Mouse (Mus musculus) hindbrain, embryonic 10.5 days (tissue): Measurements from ENCODE around the gene Samd4b. TPM values are rescaled to one million over a fixed set of nuclear protein-coding genes. Genes with fewer than 3 reads are reported as not detected.

Experiments used
- DNase-seq: peaks from one replicate; pipeline ENCODE4 v3.0.0-alpha.2; 2017; ENCODE audit warnings: low spot score
- H3K27ac ChIP-seq: fragments of 300-500 bp; sonication (generic); 2 replicates; pipeline ENCODE4 v1.5.1; 2016; ENCODE audit warnings: mild to moderate bottlenecking, moderate library complexity
- H3K27me3 ChIP-seq: fragments of 300-500 bp; sonication (generic); 2 replicates; pipeline ENCODE4 v1.6.1; 2016; ENCODE audit warnings: mild to moderate bottlenecking; ENCODE audit not compliant: poor library complexity, insufficient read depth, severe bottlenecking
- H3K36me3 ChIP-seq: fragments of 300-500 bp; sonication (generic); 2 replicates; pipeline ENCODE4 v1.6.1; 2016; ENCODE audit warnings: mild to moderate bottlenecking, moderate library complexity
- H3K4me1 ChIP-seq: fragments of 300-500 bp; sonication (generic); replicated peaks from 2 replicates; pipeline ENCODE4 v1.6.1; 2016; ENCODE audit warnings: mild to moderate bottlenecking
- H3K4me3 ChIP-seq: fragments of 300-500 bp; sonication (generic); 2 replicates; pipeline ENCODE4 v1.5.1; 2016; ENCODE audit warnings: mild to moderate bottlenecking, moderate library complexity
- H3K9me3 ChIP-seq: fragments of 300-500 bp; sonication (generic); 2 replicates; pipeline ENCODE4 v1.6.1; 2016; ENCODE audit warnings: mild to moderate bottlenecking, moderate library complexity
- WGBS: fragments of 180-500 bp; shearing (Covaris S2); methylation state at CpG from one replicate; pipeline ENCODE4 v1.1.7; 2016; 5-methylcytosine and 5-hydroxymethylcytosine counted together
- polyA plus RNA-seq: library from polyadenylated mRNA; unstranded; fragments of >200 nt; fragmentation: Nextera tagmentation; extraction: Ambion mirVana; gene quantifications from 2 replicates; pipeline ENCODE4 v1.2.1, GENCODE M21; 2016

Gene Samd4b
- polyA plus RNA-seq, 1 experiment from 2014 or later = 44.0 TPM

- peak; percentile 59 for DNase-seq
- H3K36me3 ChIP-seq = peaks cover 70% of the 10 kb centered on the region
Measured at GRCm38 (mm10) chr7:28568253-28568652, 29.7 kb downstream of the Samd4b start.

DNA sequence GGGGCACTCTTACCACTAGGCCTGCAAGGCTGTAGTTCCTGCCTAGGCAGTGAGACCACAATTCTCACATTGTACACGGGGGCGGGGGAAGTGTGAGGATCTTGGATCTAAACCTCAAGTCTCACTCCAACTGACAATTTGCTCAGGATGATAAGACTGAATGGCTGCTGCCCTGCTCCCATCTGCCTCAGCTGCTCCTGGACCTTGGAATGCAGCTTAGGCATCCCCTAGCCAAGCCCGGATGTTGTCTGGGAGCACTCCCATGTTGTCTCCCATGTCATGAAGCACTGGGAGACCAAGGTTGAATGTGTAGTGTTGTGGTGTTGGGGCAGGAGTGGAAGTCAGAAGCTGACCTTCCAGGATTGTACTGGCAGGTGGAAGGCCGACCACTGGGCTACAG is 30.4 kb downstream of the Samd4b start:
- Histone ChIP-seq H3K9me3 (no peaks in the 10 kb centered on the region), H3K27me3 (no peaks in the 10 kb centered on the region), H3K4me1 (peaks cover 31% of the 10 kb centered on the region), H3K27ac (no peak overlapping the region), H3K36me3 (peaks cover 77% of the 10 kb centered on the region), H3K4me3 (no peak overlapping the region)
- DNase-seq = no peak
- 91% methylated on average over 4 of the region's 4 CpGs for WGBS

More at GRCm38 (mm10) chr7:28568253-28568652, 29.7 kb downstream of the Samd4b start:
- H3K4me1 ChIP-seq = peaks cover 37% of the 10 kb centered on the region
- no peak overlapping the region for H3K27ac ChIP-seq
- no peaks in the 10 kb centered on the region for H3K9me3 ChIP-seq
- H3K27me3 ChIP-seq = no peaks in the 10 kb centered on the region
- H3K4me3 ChIP-seq = no peak overlapping the region

DNA sequence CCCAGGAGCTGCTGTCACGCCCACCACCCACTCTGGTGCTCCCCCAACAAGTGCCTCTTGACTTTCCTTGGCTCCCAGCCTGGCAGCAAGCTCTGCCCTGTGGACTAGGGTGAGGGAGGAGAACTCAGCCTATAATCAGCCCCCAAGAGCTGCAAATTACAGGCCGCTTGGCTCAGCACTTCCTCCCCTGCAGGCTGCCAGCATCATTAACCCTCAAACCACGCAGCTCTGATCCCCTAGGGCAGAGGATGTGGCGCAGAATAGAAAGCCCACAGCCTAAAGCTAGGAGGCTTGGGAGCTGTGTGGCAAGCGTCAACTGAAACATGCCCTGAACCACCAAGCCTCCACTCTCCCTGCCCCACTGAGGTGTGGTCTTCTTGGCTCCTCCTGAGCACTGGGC is 32.5 kb downstream of the Samd4b start:
- no peaks in the 10 kb centered on the region for H3K9me3 ChIP-seq
- WGBS = 83% methylated on average over 5 of the region's 5 CpGs
- H3K4me3 ChIP-seq = no peak overlapping the region
- H3K27ac ChIP-seq = no peak overlapping the region
- no peaks in the 10 kb centered on the region for H3K27me3 ChIP-seq
- H3K4me1 ChIP-seq = peaks cover 10% of the 10 kb centered on the region
- peaks cover 95% of the 10 kb centered on the region for H3K36me3 ChIP-seq
- DNase-seq = no peak

DNA sequence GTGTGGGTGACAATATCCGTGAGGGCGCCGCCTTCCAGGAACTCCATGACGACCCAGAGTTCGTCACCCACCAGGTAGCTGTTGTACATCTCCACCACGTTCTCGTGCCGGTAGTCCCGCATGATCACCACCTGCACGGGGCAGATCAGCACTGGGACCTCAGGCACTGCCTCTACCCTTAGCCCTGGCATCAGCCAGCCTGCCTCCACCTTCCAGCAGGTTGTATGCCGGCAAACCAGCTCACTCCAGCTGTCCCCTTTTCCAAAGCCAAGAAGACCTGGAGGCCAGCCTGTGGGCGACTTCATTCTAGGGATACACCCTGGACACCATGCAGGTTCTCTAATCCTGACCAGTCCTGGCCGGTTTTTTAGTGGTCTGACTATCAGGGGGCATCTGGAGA is 35.0 kb downstream of the Samd4b start:
- Histone ChIP-seq H3K36me3 (peaks cover 96% of the 10 kb centered on the region), H3K27ac (no peak overlapping the region), H3K9me3 (no peaks in the 10 kb centered on the region), H3K27me3 (no peaks in the 10 kb centered on the region), H3K4me3 (no peak overlapping the region), H3K4me1 (peaks cover 15% of the 10 kb centered on the region; the same call in 1 of the 2 replicates)
- 95% methylated on average over 13 of the region's 13 CpGs for WGBS
- no peak for DNase-seq

DNA sequence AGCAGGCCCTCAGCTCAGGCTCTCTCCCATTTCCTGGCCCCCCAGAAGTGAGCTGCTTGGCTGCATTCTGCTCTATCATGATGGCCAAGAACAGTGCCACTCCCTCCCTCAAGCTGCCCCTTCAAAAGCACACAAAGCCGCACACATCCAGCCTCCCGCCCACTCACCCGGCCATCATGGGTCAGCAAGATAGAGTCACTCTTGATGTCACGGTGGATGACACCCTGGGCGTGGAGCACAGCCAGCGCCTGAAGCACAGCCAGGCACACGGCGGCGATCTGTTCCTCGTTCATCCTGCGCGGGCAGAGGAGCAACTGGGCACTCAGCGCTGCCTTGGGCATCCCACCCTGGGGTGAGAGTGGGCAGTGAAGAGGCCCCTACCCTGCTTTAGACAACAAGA is 35.6 kb downstream of the Samd4b start:
- Histone ChIP-seq H3K27me3 (no peaks in the 10 kb centered on the region), H3K4me3 (no peak overlapping the region), H3K36me3 (peaks cover 94% of the 10 kb centered on the region), H3K27ac (no peak overlapping the region), H3K4me1 (peaks cover 15% of the 10 kb centered on the region; the same call in 1 of the 2 replicates), H3K9me3 (no peaks in the 10 kb centered on the region)
- no peak for DNase-seq
- 87% methylated on average over 13 of the region's 13 CpGs for WGBS

- WGBS = 86% methylated on average over 11 of the region's 11 CpGs
- Histone ChIP-seq H3K4me1 (peaks cover 15% of the 10 kb centered on the region; the same call in 1 of the 2 replicates), H3K27ac (no peak overlapping the region), H3K9me3 (no peaks in the 10 kb centered on the region), H3K36me3 (peaks cover 90% of the 10 kb centered on the region), H3K27me3 (no peaks in the 10 kb centered on the region), H3K4me3 (no peak overlapping the region)
- DNase-seq = no peak
Measured at GRCm38 (mm10) chr7:28561967-28562366, 36.0 kb downstream of the Samd4b start.

GRCm38 (mm10) chr7:28560856-28561255 is 37.1 kb downstream of the Samd4b start:
- H3K27me3 ChIP-seq = no peaks in the 10 kb centered on the region
- H3K4me3 ChIP-seq = no peak overlapping the region
- 93% methylated on average over 10 of the region's 10 CpGs for WGBS
- peaks cover 22% of the 10 kb centered on the region for H3K4me1 ChIP-seq
- H3K9me3 ChIP-seq = no peaks in the 10 kb centered on the region
- H3K27ac ChIP-seq = no peak overlapping the region
- no peak for DNase-seq
- H3K36me3 ChIP-seq = peaks cover 79% of the 10 kb centered on the region

DNA sequence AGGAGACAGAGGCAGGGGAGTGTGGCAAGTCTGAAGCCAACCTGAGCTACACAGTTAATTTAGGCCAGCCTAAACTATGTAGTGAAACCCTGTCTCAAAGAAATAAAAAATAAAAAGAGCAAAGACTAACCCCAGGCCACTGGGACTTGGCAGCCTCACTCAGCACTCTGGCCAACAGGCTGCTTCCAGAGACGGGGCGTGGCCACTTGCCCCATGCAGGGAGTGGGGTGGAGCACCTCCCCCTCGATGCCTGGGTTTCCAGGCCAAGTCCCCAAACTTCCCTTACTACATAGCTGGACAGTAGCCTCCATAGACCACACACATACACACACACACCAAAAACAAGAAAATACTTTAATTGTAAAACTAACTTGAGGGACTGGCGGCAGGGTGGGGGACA is 39.5 kb downstream of the Samd4b start:
- H3K27me3 ChIP-seq = no peaks in the 10 kb centered on the region
- H3K36me3 ChIP-seq = peaks cover 55% of the 10 kb centered on the region
- no peaks in the 10 kb centered on the region for H3K9me3 ChIP-seq
- 60% methylated on average over 4 of the region's 4 CpGs for WGBS
- peaks cover 23% of the 10 kb centered on the region for H3K4me1 ChIP-seq
- H3K27ac ChIP-seq = no peak overlapping the region
- DNase-seq = no peak
- no peak overlapping the region for H3K4me3 ChIP-seq

- Histone ChIP-seq H3K36me3 (peaks cover 47% of the 10 kb centered on the region), H3K27me3 (no peaks in the 10 kb centered on the region), H3K4me3 (no peak overlapping the region), H3K27ac (0 out of 2 replicates have a peak overlapping the region, but pooled peaks have one; percentile 6), H3K9me3 (0 out of 2 replicates have a peak, but pooled peaks cover 6% of the 10 kb centered on the region), H3K4me1 (peaks cover 23% of the 10 kb centered on the region)
- no peak for DNase-seq
- 84% methylated on average over 6 of the region's 6 CpGs for WGBS
Measured at GRCm38 (mm10) chr7:28557708-28558107, 40.2 kb downstream of the Samd4b start.

DNA sequence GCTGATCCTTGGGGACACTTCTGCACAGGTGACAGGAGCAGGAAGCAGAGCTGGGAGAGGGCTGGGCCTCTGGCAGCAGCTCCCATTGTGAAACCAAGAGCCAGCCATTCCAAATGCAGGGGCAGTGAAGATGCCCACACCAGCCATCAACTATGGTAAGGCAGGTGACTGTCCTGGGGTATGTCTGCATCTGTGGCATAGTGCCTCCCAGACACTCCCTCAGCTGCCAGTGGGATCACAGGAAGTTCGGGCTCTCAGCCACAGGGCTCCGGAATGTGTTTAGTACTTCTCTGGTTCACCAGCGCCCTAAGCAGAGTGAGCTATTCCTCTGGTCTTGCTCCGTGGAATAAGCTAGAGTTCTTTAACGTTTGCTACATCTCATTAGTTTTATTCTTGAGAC is 40.9 kb downstream of the Samd4b start:
- H3K4me3 ChIP-seq = no peak overlapping the region
- H3K27me3 ChIP-seq = no peaks in the 10 kb centered on the region
- H3K4me1 ChIP-seq = peaks cover 23% of the 10 kb centered on the region
- H3K36me3 ChIP-seq = peaks cover 41% of the 10 kb centered on the region
- no peak for DNase-seq
- no peak overlapping the region for H3K27ac ChIP-seq
- peaks cover 12% of the 10 kb centered on the region; the same call in 1 of the 2 replicates for H3K9me3 ChIP-seq
- WGBS = 75% methylated on average over 5 of the region's 5 CpGs

GRCm38 (mm10) chr7:28555939-28556535 is 41.9 kb downstream of the Samd4b start:
- Histone ChIP-seq H3K27ac (no peak overlapping the region), H3K36me3 (peaks cover 33% of the 10 kb centered on the region), H3K4me1 (peaks cover 23% of the 10 kb centered on the region), H3K4me3 (no peak overlapping the region), H3K9me3 (peaks cover 12% of the 10 kb centered on the region; the same call in 1 of the 2 replicates), H3K27me3 (no peaks in the 10 kb centered on the region)
- WGBS = 36% methylated on average over 5 of the region's 5 CpGs
- DNase-seq = no peak

GRCm38 (mm10) chr7:28553076-28553475 is 44.9 kb downstream of the Samd4b start:
- Histone ChIP-seq H3K4me3 (no peak overlapping the region), H3K4me1 (peaks cover 8% of the 10 kb centered on the region; the same call in 1 of the 2 replicates), H3K27me3 (peaks cover 2% of the 10 kb centered on the region), H3K9me3 (peaks cover 12% of the 10 kb centered on the region; the same call in 1 of the 2 replicates), H3K27ac (no peak overlapping the region), H3K36me3 (peaks cover 5% of the 10 kb centered on the region)
- 93% methylated on average over 6 of the region's 6 CpGs for WGBS
- DNase-seq = no peak

GRCm38 (mm10) chr7:28547628-28548027 is 50.3 kb downstream of the Samd4b start:
- Histone ChIP-seq H3K27ac (no peak overlapping the region), H3K9me3 (peaks cover 5% of the 10 kb centered on the region; the same call in 1 of the 2 replicates), H3K4me3 (no peak overlapping the region; the same call in 1 of the 2 replicates), H3K36me3 (no peaks in the 10 kb centered on the region), H3K4me1 (peaks cover 43% of the 10 kb centered on the region), H3K27me3 (peaks cover 50% of the 10 kb centered on the region)
- WGBS = 72% methylated on average over 7 of the region's 7 CpGs
- no peak for DNase-seq
